Mouse (Mus musculus) kidney, embryonic 14.5 days (tissue): Measurements from ENCODE around the gene Gys1. TPM values are rescaled to one million over a fixed set of nuclear protein-coding genes. Genes with fewer than 3 reads are reported as not detected.
"Not testable (repeated sequence)": the region's sequence is repeated elsewhere in the genome, so short reads cannot be mapped to it uniquely, and the experiment has no call there.

ENCODE experiments used
- ATAC-seq: fragments of 200-750 bp; cut with Nextera tagmentation; 2 replicates; pipeline ENCODE4 v1.8.0; 2017; ENCODE audit warnings: moderate number of reproducible peaks, mild to moderate bottlenecking, moderate TSS enrichment, moderate library complexity; ENCODE audit not compliant: low FRiP score, low TSS enrichment
- H3K27ac ChIP-seq: fragments of 300-500 bp; sonication (generic); 2 replicates; pipeline ENCODE4 v1.5.1; 2014; ENCODE audit warnings: low read depth, mild to moderate bottlenecking, low read length, moderate library complexity, mixed read lengths
- H3K27me3 ChIP-seq: fragments of 300-500 bp; sonication (generic); 2 replicates; pipeline ENCODE4 v1.6.1; 2014; ENCODE audit warnings: mild to moderate bottlenecking, low read length; ENCODE audit not compliant: control insufficient read depth, insufficient read depth
- H3K36me3 ChIP-seq: fragments of 300-500 bp; sonication (generic); 2 replicates; pipeline ENCODE4 v1.6.1; 2014; ENCODE audit warnings: low read length, mixed read lengths; ENCODE audit not compliant: control insufficient read depth, insufficient read depth
- H3K4me1 ChIP-seq: fragments of 300-500 bp; sonication (generic); 2 replicates; pipeline ENCODE4 v1.6.1; 2014; ENCODE audit warnings: low read length, mixed read lengths; ENCODE audit not compliant: control insufficient read depth, insufficient read depth
- H3K4me2 ChIP-seq: fragments of 300-500 bp; sonication (generic); replicated peaks from 2 replicates; pipeline ENCODE4 v1.6.1; 2014; ENCODE audit warnings: low read depth, mild to moderate bottlenecking, low read length
- H3K4me3 ChIP-seq: fragments of 300-500 bp; sonication (generic); 2 replicates; pipeline ENCODE4 v1.5.1; 2014; ENCODE audit warnings: mild to moderate bottlenecking, low read length
- H3K9ac ChIP-seq: fragments of 300-500 bp; sonication (generic); 2 replicates; pipeline ENCODE4 v1.6.1; 2014; ENCODE audit warnings: low read depth, mild to moderate bottlenecking, low read length, moderate library complexity
- H3K9me3 ChIP-seq: fragments of 300-500 bp; sonication (generic); 2 replicates; pipeline ENCODE4 v1.6.1; 2016; ENCODE audit warnings: low read length; ENCODE audit not compliant: control insufficient read depth
- WGBS: fragments of 180-500 bp; shearing (Covaris S2); extraction: QIAGEN DNeasy Blood & Tissue Kit; methylation state at CpG from one replicate; pipeline ENCODE4 v1.1.7; 2014; 5-methylcytosine and 5-hydroxymethylcytosine counted together
- polyA plus RNA-seq: library from polyadenylated mRNA; unstranded; fragments of >200 nt; fragmentation: Nextera tagmentation; extraction: Ambion mirVana; gene quantifications from 2 replicates; pipeline ENCODE4 v1.2.1, GENCODE M21; 2014

Gene Gys1
- 21.4 and 35.0 TPM in 2 replicates for polyA plus RNA-seq

- Histone ChIP-seq H3K4me2 (peak within 1 kb of the TSS; percentile 97), H3K9ac (peak within 1 kb of the TSS; percentile 82), H3K9me3 (no peaks in the 10 kb centered on the region), H3K4me3 (peak within 1 kb of the TSS; percentile 94), H3K27ac (peak within 1 kb of the TSS; percentile 86), H3K27me3 (no peaks in the 10 kb centered on the region), H3K4me1 (peaks cover 35% of the 10 kb centered on the region), H3K36me3 (peaks cover 28% of the 10 kb centered on the region)
- peak; percentile 97 for ATAC-seq
- under 1% methylated on average over 45 of the region's 45 CpGs for WGBS
Observed at GRCm38 (mm10) chr7:45434203-45435015, at the start of gene Gys1. Gys1 (plus strand) TSS chr7:45434844.

- Histone ChIP-seq H3K4me2 (no peak overlapping the region), H3K36me3 (peaks cover 98% of the 10 kb centered on the region), H3K9me3 (no peaks in the 10 kb centered on the region), H3K27ac (no peak overlapping the region), H3K4me1 (no peaks in the 10 kb centered on the region), H3K4me3 (no peak overlapping the region), H3K27me3 (no peaks in the 10 kb centered on the region), H3K9ac (no peak overlapping the region)
- no peak for ATAC-seq
- WGBS: 88% methylated on average over 3 of the region's 3 CpGs
Observed at GRCm38 (mm10) chr7:45386077-45386476, 48.6 kb upstream of the Gys1 start.

GRCm38 (mm10) chr7:45395129-45395541 is 39.5 kb upstream of the Gys1 start:
- 0% methylated on average over 19 of the region's 20 CpGs for WGBS
- Histone ChIP-seq H3K9me3 (no peaks in the 10 kb centered on the region), H3K36me3 (peaks cover 40% of the 10 kb centered on the region), H3K27me3 (no peaks in the 10 kb centered on the region), H3K4me3 (peak overlapping the region; percentile 61), H3K9ac (peak overlapping the region; percentile 82), H3K4me2 (peak overlapping the region; percentile 73), H3K4me1 (peaks cover 14% of the 10 kb centered on the region), H3K27ac (peak overlapping the region; percentile 77)
- peak; percentile 79 for ATAC-seq

- H3K9me3 ChIP-seq: no peaks in the 10 kb centered on the region
- H3K4me3 ChIP-seq: peak within 1 kb of the TSS; percentile 61
- WGBS: under 1% methylated on average over 60 of the region's 60 CpGs
- peaks cover 34% of the 10 kb centered on the region for H3K36me3 ChIP-seq
- peak within 1 kb of the TSS; percentile 82 for H3K9ac ChIP-seq
- peak; percentile 98 for ATAC-seq
- peak within 1 kb of the TSS; percentile 77 for H3K27ac ChIP-seq
- peak within 1 kb of the TSS; percentile 73 for H3K4me2 ChIP-seq
- H3K27me3 ChIP-seq: no peaks in the 10 kb centered on the region
- peaks cover 14% of the 10 kb centered on the region for H3K4me1 ChIP-seq
Observed at GRCm38 (mm10) chr7:45395578-45396336, 38.9 kb upstream of the Gys1 start, which contains the start of gene Snrnp70. Snrnp70 (minus strand) TSS chr7:45395742.

- not testable (repeated sequence) for ATAC-seq, H3K27me3 ChIP-seq, H3K9me3 ChIP-seq, H3K9ac ChIP-seq, H3K27ac ChIP-seq
- H3K36me3 ChIP-seq: peaks cover 29% of the 10 kb centered on the region
- 3% methylated on average over 3 of the region's 3 CpGs for WGBS
- H3K4me1 ChIP-seq: peaks cover 14% of the 10 kb centered on the region
- peak overlapping the region; percentile 46 for H3K4me3 ChIP-seq
- peak overlapping the region; percentile 55 for H3K4me2 ChIP-seq
Observed at GRCm38 (mm10) chr7:45396337-45396775, 38.3 kb upstream of the Gys1 start.

- H3K27ac ChIP-seq: no peak overlapping the region
- no peak overlapping the region for H3K4me3 ChIP-seq
- H3K36me3 ChIP-seq: peaks cover 25% of the 10 kb centered on the region
- no peaks in the 10 kb centered on the region for H3K9me3 ChIP-seq
- no peak overlapping the region for H3K4me2 ChIP-seq
- WGBS: 79% methylated on average over 2 of the region's 2 CpGs
- H3K4me1 ChIP-seq: peaks cover 14% of the 10 kb centered on the region
- H3K9ac ChIP-seq: no peak overlapping the region
- H3K27me3 ChIP-seq: no peaks in the 10 kb centered on the region
- ATAC-seq: no peak
Observed at GRCm38 (mm10) chr7:45396787-45397186, 37.9 kb upstream of the Gys1 start.

- no peak overlapping the region for H3K4me3 ChIP-seq
- H3K27ac ChIP-seq: no peak overlapping the region
- H3K9ac ChIP-seq: no peak overlapping the region
- peaks cover 16% of the 10 kb centered on the region for H3K27me3 ChIP-seq
- H3K36me3 ChIP-seq: no peaks in the 10 kb centered on the region
- ATAC-seq: no peak
- H3K4me1 ChIP-seq: peaks cover 6% of the 10 kb centered on the region; the same call in 1 of the 2 replicates
- WGBS: 69% methylated on average over 10 of the region's 10 CpGs
- H3K9me3 ChIP-seq: no peaks in the 10 kb centered on the region
- no peak overlapping the region for H3K4me2 ChIP-seq
Observed at GRCm38 (mm10) chr7:45401521-45402085, 33.0 kb upstream of the Gys1 start.

GRCm38 (mm10) chr7:45403532-45404261 is 30.9 kb upstream of the Gys1 start:
- Histone ChIP-seq H3K4me2 (no peak overlapping the region), H3K27ac (no peak overlapping the region), H3K4me1 (peaks cover 8% of the 10 kb centered on the region; the same call in 1 of the 2 replicates), H3K27me3 (peaks cover 37% of the 10 kb centered on the region), H3K9me3 (no peaks in the 10 kb centered on the region), H3K4me3 (no peak overlapping the region), H3K9ac (no peak overlapping the region), H3K36me3 (no peaks in the 10 kb centered on the region)
- no peak for ATAC-seq
- 46% methylated on average over 6 of the region's 6 CpGs for WGBS
